Mouse (Mus musculus): ENCODE data around the gene Sv2b. TPM values are rescaled to one million over a fixed set of nuclear protein-coding genes. Genes with fewer than 3 reads are reported as not detected.

Gene Sv2b
- polyA plus RNA-seq, 1 experiment, result 0.16 TPM

DNA sequence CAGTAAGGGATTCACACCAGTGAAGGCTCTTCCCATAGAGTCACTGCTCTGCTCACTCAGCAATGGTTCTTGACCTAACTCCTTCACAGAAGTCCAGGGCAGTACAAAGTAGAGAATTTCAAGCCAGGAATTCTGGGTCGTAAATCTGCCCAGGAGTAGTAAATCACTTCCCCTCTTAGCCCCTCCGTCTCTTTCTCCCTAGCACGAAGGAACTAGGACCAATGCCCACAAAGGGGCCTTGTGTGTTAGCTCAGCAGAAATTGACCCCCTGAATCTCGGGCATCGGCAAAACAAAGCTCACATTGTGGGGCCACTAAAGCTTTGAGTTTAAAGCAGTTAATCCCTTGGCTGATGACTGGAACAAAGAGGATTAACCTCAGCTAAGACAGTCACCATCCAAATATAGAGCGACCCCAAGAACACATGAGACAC, 12.4 kb downstream of the Sv2b start:
- WGBS, result 21% methylated on average over 6 of the region's 6 CpGs
- no peak for DNase-seq (ENCODE audit: low read depth, low spot score)

- DNase-seq (ENCODE audit: low read depth, low spot score), result no peak
- WGBS, result 56% methylated on average over 5 of the region's 5 CpGs
Measured at GRCm38 (mm10) chr7:75295228-75295865, 13.7 kb downstream of the Sv2b start.

DNA sequence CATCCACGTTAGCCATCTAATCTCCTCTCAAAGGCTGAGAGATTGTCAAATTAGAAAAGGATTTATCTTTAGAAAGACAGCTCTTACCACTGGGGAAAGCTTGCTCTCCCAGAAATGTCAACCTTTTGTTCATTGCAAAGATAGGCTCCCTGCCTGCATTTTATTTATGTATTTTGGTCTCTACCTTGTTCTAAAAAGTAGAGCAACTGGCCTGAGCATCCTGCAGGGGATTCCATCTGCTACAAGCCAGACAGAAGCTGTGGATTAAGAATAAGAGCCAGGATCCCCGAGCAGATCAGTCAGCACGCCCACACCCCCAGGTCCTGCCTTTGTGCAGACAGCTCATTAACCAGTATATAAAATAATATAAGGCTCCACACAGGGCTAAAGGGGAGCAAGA, 16.8 kb downstream of the Sv2b start:
- no peak for DNase-seq (ENCODE audit: low read depth, low spot score)
- WGBS, result 52% methylated on average over 3 of the region's 3 CpGs

GRCm38 (mm10) chr7:75290554-75290953, 18.5 kb downstream of the Sv2b start:
- DNase-seq (ENCODE audit: low read depth, low spot score), result no peak
- WGBS, result 51% methylated on average over 2 of the region's 2 CpGs

DNA sequence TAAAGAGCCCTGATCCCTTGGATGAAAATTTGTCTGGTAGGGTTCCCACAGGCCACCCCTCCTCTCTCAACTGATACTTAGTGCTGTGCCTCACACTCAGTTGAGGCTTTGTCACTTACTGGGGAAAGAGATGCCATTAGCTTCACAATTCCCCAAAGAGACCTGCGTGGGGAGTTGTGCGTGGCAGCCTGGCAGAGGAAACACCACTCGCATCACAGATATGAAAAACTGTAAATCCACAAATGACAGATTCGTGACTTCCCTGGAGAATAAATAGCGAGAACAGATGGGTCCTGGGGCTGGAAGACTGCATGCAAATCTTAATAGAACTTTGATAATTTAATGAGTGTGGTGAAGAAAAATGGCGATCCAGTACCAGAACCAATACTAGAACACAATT, 21.8 kb downstream of the Sv2b start:
- 88% methylated on average over 6 of the region's 6 CpGs for WGBS
- DNase-seq (ENCODE audit: low read depth, low spot score), result no peak

DNA sequence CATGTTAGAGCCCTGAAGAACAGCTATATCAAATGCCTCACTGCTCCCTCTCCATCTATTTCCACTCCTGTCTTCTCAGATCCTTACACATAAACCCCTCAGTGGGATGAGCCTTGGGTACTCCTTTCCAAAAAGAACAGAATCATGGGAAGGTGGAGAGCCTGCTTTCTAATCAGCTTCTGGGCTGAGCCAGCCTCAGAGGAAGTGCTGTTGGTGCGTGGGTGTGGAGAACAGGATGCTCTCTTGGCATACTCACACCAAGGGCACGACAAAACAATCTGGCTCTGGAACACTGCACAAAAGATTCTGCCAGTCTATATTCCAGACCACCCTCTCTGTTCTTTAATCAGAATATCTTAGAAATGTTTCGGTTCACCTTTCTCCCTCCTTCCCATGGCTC, 26.1 kb downstream of the Sv2b start:
- 78% methylated on average over 3 of the region's 3 CpGs for WGBS

GRCm38 (mm10) chr7:75282080-75282650, 26.9 kb downstream of the Sv2b start:
- no peak for DNase-seq (ENCODE audit: low read depth, low spot score)
- 57% methylated on average over 3 of the region's 3 CpGs for WGBS

More for the DNA sequence above, 26.1 kb downstream of the Sv2b start:
- no peak for DNase-seq (ENCODE audit: low read depth, low spot score)

- 81% methylated on average over 4 of the region's 4 CpGs for WGBS
- no peak for DNase-seq (ENCODE audit: low read depth, low spot score)
Measured at GRCm38 (mm10) chr7:75281106-75281505, 28.0 kb downstream of the Sv2b start.

DNA sequence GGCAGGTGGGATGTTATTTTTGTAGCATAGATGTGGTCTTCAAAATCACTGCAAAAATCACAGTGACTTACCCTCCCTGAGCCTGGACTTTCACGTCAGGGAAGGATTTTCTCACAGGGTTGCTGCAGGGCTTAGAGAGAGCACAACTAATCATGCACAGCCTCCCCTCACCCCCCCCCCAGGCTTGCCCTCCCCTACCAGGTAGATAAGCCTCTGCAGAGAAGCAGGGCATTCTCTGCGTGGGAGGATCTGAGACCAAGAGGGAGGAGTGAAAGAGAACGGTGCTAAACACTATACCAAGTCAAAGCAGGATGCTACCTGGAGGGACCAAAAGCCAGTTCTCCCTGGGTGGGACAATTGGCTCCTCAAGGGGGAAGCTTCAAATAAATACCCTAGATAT, 31.2 kb downstream of the Sv2b start:
- WGBS, result 27% methylated on average over 3 of the region's 3 CpGs
- no peak for DNase-seq (ENCODE audit: low read depth, low spot score)

- no peak for DNase-seq (ENCODE audit: low read depth, low spot score)
Measured at GRCm38 (mm10) chr7:75276739-75277138, 32.3 kb downstream of the Sv2b start.

DNA sequence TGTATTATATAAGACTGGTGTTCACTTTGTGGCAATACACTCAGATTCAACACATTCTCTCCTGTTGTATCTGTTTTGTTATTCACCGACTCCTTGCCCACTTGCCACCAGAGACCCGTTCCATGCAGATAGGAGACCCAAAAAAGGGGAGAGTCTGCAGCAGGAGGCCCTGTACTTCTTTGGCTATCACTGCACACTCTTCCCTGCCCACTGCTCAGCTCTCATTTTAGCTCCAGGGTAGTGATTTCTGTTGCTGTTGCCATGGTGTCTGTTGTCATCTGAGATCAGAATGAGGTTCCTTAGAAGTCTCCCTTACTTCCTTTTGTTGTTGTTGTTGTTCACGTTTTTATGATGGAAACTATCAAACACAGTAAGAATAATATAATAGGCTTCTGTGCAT, 34.5 kb downstream of the Sv2b start:
- 74% methylated on average over 3 of the region's 3 CpGs for WGBS
- no peak for DNase-seq (ENCODE audit: low read depth, low spot score)

- 78% methylated on average over 2 of the region's 2 CpGs for WGBS
- no peak for DNase-seq (ENCODE audit: low read depth, low spot score)
Measured at GRCm38 (mm10) chr7:75273633-75274032, 35.4 kb downstream of the Sv2b start.

- 56% methylated on average over 3 of the region's 3 CpGs for WGBS
Measured at GRCm38 (mm10) chr7:75271921-75272381, 37.1 kb downstream of the Sv2b start.

DNA sequence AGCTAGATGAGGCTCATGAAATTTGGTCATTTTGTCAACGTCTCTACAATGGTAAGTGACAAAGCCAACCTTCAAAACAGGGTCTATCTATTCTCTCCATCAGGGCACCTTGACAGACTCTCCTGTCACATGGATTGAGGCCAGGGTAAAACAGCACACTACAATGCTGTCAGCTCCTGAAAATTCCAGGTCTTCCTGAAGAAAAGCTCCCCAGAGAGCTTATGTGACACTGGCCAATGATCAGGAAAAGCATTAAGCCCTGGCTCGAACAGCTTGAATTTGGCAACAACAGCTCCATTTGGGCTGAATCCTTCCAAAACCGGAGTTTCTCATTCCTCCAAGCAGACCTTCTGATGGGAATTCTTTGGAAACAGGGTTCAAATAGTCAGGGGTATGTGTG, 37.8 kb downstream of the Sv2b start:
- WGBS, result 73% methylated on average over 3 of the region's 3 CpGs
- no peak for DNase-seq (ENCODE audit: low read depth, low spot score)

More at GRCm38 (mm10) chr7:75271921-75272381, 37.1 kb downstream of the Sv2b start:
- DNase-seq (ENCODE audit: low read depth, low spot score), result no peak

DNA sequence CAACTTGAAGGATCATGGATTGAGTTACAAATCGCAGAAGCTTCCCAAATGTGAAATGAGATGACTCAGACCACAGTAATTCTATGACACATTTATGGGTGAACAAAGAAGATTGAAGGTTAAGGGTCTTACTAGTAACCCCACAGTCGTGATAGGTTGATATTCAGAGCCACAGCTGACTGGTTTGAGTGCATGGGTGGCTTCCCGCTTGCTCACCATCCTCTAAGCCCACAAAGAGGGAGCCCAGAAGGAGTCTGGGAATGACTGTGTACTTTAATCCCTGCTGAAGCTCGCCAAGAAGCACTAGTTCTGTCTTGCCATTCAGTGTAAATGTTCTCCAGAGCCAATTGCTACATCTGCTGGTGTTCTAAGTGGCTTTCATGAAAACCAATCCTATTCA, 41.8 kb downstream of the Sv2b start:
- WGBS, result 44% methylated on average over 4 of the region's 4 CpGs
- DNase-seq (ENCODE audit: low read depth, low spot score), result no peak

DNA sequence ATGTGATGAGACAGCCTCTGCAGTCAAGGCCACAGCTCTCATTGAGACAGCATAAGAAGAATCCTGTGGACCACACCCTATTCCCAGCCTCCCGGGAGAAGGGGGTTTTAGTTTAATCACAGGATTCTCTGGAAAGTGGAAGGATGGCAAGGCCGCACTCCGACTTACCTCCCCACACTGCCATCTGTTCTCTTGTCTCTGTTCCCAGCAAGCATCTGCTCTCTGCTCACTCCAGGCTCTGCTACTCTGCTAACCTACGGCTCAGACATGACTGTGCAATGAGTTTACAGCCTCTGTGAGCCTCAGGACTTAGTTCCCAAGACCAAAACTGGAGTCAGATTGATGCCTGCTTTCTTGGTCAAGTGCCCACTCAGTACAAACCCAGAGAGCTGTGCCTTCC, 43.8 kb downstream of the Sv2b start:
- 58% methylated on average over 4 of the region's 4 CpGs for WGBS
- no peak for DNase-seq (ENCODE audit: low read depth, low spot score)

- WGBS, result 31% methylated on average over 3 of the region's 3 CpGs
- DNase-seq (ENCODE audit: low read depth, low spot score), result no peak
Measured at GRCm38 (mm10) chr7:75259945-75260344, 49.1 kb downstream of the Sv2b start.

DNA sequence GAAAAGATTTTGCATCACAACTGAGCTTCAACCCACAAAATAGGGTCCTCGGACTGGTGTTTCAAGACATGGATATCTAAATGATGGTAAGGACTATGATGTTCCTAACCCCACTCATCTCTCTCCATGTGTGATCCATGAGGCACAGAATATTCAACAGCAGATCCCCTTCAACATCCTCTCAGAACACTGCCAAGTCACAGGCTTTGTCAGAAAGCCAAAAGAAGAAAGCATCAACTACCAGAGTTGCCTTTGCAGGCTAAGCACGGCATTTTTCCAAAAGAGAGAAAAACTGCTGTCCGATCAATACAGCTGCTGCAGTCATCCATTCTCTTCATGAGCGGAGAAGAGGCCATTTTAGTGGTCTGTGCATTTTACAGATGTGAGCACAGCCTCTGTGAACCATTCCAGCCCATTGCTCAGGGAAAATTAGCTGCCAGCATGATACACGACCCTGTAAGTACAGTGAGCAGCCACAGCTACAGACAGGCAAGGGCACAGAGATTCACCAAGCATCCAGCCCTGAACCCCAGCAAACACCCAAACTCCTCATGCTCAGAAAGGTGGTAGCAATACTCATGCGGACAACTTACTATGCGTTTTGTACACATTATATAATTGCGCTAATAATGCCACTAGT, 55.3 kb downstream of the Sv2b start:
- no peak for DNase-seq (ENCODE audit: low read depth, low spot score)
- WGBS, result 83% methylated on average over 8 of the region's 8 CpGs

- WGBS, result 63% methylated on average over 8 of the region's 8 CpGs
Measured at GRCm38 (mm10) chr7:75240754-75241507, 68.1 kb downstream of the Sv2b start.

DNA sequence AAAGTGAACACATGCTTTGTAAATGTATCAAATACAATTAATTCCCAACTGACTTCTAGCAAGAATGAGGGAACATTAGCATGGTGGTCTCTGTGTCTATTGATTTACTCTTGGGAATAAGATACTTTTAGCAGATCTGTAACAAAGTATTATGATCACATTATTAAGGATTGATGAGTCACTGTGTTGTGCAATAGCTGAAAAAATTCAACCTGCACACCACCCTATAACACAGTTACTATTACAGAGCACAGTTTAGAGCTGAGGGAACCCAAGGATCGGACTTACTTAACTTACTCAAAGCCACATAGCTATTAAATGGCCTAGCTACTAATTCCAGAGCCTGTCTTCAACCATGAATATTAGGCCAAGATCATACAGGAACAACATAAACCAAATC, 72.7 kb downstream of the Sv2b start:
- no peak for DNase-seq (ENCODE audit: low read depth, low spot score)
- 86% methylated on average over 1 of the region's 1 CpGs for WGBS

More at GRCm38 (mm10) chr7:75240754-75241507, 68.1 kb downstream of the Sv2b start:
- DNase-seq (ENCODE audit: low read depth, low spot score), result no peak
